In genomic region chr8:121647511-121648215, GRCm38 (mm10) we compare ENCODE assay signal across 11 mouse cellular contexts. TPM values are rescaled to one million over a fixed set of nuclear protein-coding genes. Genes with fewer than 3 reads are reported as not detected.
DNase-seq lines count a peak whose midpoint lies in the region; ATAC-seq and TF ChIP-seq lines count a peak whose summit lies in the region.
"Had no signal": no experiment of that assay in that cellular context is flagged by ENCODE, and none has a peak within 500 bp of the region (broad histone marks: within the 10 kb centered on the region; RNA-seq: fewer than 3 reads in every experiment).

No protein-coding gene starts in this region.

- no peak overlapping the region for H3K27ac ChIP-seq in hindbrain, embryonic 13.5 days
- no peak overlapping the region for H3K27ac ChIP-seq in hindbrain, embryonic 10.5 days
- H3K27ac ChIP-seq in kidney, adult 2 months (ENCODE audit: insufficient read depth, low read depth, low read length): peak overlapping the region; percentile 91
- no peak overlapping the region for H3K27ac ChIP-seq in midbrain, postnatal 0 days (ENCODE audit: low read depth, low read length)
- H3K27ac ChIP-seq: liver, embryonic 13.5 days had no signal

- DNase-seq in hindbrain, embryonic 10.5 days (ENCODE audit: low spot score): no peak
- DNase-seq in Patski (ENCODE audit: low read depth, low spot score): peak; percentile 60
- peak; percentile 94 for DNase-seq in kidney, adult 2 months
- no peak for DNase-seq in midbrain, postnatal 0 days (ENCODE audit: low spot score)
- DNase-seq in B cell, adult 2 months: no peak
- DNase-seq: cerebellum, postnatal 10 days; liver, embryonic 13.5 days; spleen, adult 18-20 months; thymus, adult 18-20 months had no signal

- no peak for TF ChIP-seq CTCF in Patski (IDR thresholded peaks at IDR 0.05)
- TF ChIP-seq CTCF in kidney, adult 2 months (conservative IDR thresholded peaks at IDR 0.05; ENCODE audit: insufficient read depth, insufficient read length, low read depth, low read length): no peak
- no peak for TF ChIP-seq CTCF in midbrain, postnatal 0 days (IDR thresholded peaks at IDR 0.05)

- CTCF ChIA-PET in Patski (lab: Charles Lee): interaction anchor here (0.6 to 4.5 kb wide), 7 partner anchors 18 to 57 kb away, joined by 3 to 21 read pairs (median 5); partner anchors contain the start of gene Map1lc3b

- POLR2A ChIA-PET in Patski (lab: Charles Lee): interaction anchor here (1.2 kb wide), 1 partner anchor 15 kb away, joined by 7 read pairs; no protein-coding TSS in a partner anchor

- H3K36me3 ChIP-seq in hindbrain, embryonic 13.5 days: no peaks in the 10 kb centered on the region
- H3K36me3 ChIP-seq in hindbrain, embryonic 10.5 days: peaks cover 18% of the 10 kb centered on the region
- H3K36me3 ChIP-seq in kidney, adult 2 months (ENCODE audit: control insufficient read depth, insufficient read depth, low read length): no peaks in the 10 kb centered on the region
- H3K36me3 ChIP-seq in midbrain, postnatal 0 days (ENCODE audit: insufficient read depth, low read length): no peaks in the 10 kb centered on the region
- H3K36me3 ChIP-seq: liver, embryonic 13.5 days had no signal

- no peak for ATAC-seq in hindbrain, embryonic 13.5 days (ENCODE audit: low FRiP score)
- peak; percentile 42 for ATAC-seq in Patski
- ATAC-seq in midbrain, postnatal 0 days (ENCODE audit: low FRiP score): no peak
- no peak for ATAC-seq in frontal cortex, adult (ENCODE audit: low TSS enrichment)

- TF ChIP-seq POLR2A in kidney, adult 2 months (IDR thresholded peaks at IDR 0.05; ENCODE audit: low read depth, low read length): no peak

- no peak overlapping the region; the same call in none of the 2 replicates for H3K9ac ChIP-seq in hindbrain, embryonic 13.5 days
- H3K9ac ChIP-seq in midbrain, postnatal 0 days (replicated peaks; ENCODE audit: low read length, poor library complexity, severe bottlenecking): no peak overlapping the region
- H3K9ac ChIP-seq: liver, embryonic 13.5 days had no signal

- peaks cover 89% of the 10 kb centered on the region for H3K4me1 ChIP-seq in hindbrain, embryonic 13.5 days (replicated peaks)
- H3K4me1 ChIP-seq in hindbrain, embryonic 10.5 days (replicated peaks): peaks cover 71% of the 10 kb centered on the region
- peaks cover 51% of the 10 kb centered on the region for H3K4me1 ChIP-seq in kidney, adult 2 months (ENCODE audit: control insufficient read depth, insufficient read depth, low read length)
- H3K4me1 ChIP-seq in midbrain, postnatal 0 days (ENCODE audit: insufficient read depth, low read length): peaks cover 42% of the 10 kb centered on the region

- peak overlapping the region; percentile 98 for H3K4me2 ChIP-seq in hindbrain, embryonic 13.5 days
- H3K4me2 ChIP-seq in midbrain, postnatal 0 days (ENCODE audit: low read depth, low read length, poor library complexity, severe bottlenecking): peak overlapping the region; percentile 99
- H3K4me2 ChIP-seq: liver, embryonic 13.5 days had no signal

- WGBS in hindbrain, embryonic 13.5 days: 77% methylated on average over 12 of the region's 12 CpGs
- WGBS in hindbrain, embryonic 10.5 days: 89% methylated on average over 12 of the region's 12 CpGs
- 46% methylated on average over 12 of the region's 12 CpGs for WGBS in kidney, adult 2 months
- 74% methylated on average over 12 of the region's 12 CpGs for WGBS in midbrain, postnatal 0 days

- H3K4me3 ChIP-seq in hindbrain, embryonic 13.5 days: peak overlapping the region; percentile 93
- H3K4me3 ChIP-seq in hindbrain, embryonic 10.5 days: no peak overlapping the region; the same call in 1 of the 2 replicates
- H3K4me3 ChIP-seq in kidney, adult 2 months (ENCODE audit: insufficient read depth, low read depth, low read length): no peak overlapping the region
- H3K4me3 ChIP-seq in midbrain, postnatal 0 days (ENCODE audit: low read depth, low read length): no peak overlapping the region
- H3K4me3 ChIP-seq: liver, embryonic 13.5 days had no signal

- in situ Hi-C loops in Patski (cut with MboI; ENCODE audit: low pct_unique_long_range_greater_than_20kb): no loop called here

- H3K27me3 ChIP-seq in hindbrain, embryonic 13.5 days: no peaks in the 10 kb centered on the region
- no peaks in the 10 kb centered on the region for H3K27me3 ChIP-seq in hindbrain, embryonic 10.5 days (ENCODE audit: insufficient read depth, poor library complexity, severe bottlenecking)
- H3K27me3 ChIP-seq in Patski: no peaks in the 10 kb centered on the region
- no peaks in the 10 kb centered on the region for H3K27me3 ChIP-seq in kidney, adult 2 months (replicated peaks; ENCODE audit: control insufficient read depth, insufficient read depth, low read length)
- H3K27me3 ChIP-seq in midbrain, postnatal 0 days (ENCODE audit: insufficient read depth, low read length): no peaks in the 10 kb centered on the region

- no peaks in the 10 kb centered on the region for H3K9me3 ChIP-seq in hindbrain, embryonic 13.5 days
- H3K9me3 ChIP-seq in hindbrain, embryonic 10.5 days: no peaks in the 10 kb centered on the region
- H3K9me3 ChIP-seq in midbrain, postnatal 0 days (ENCODE audit: low read length): no peaks in the 10 kb centered on the region
- H3K9me3 ChIP-seq: liver, embryonic 13.5 days had no signal

RNA-seq across cellular contexts. Expression of gene Zcchc14, which starts 5.0 kb away (rescaled TPM):
- 27.5 and 28.3 TPM in 2 replicates for polyA plus RNA-seq in hindbrain, embryonic 13.5 days (2015; fragmentation: Nextera tagmentation; extraction: Ambion mirVana)
- polyA plus RNA-seq in hindbrain, embryonic 10.5 days (2016; fragmentation: Nextera tagmentation; extraction: Ambion mirVana): 14.6 and 17.3 TPM in 2 replicates
- polyA plus RNA-seq in Patski (2021): 36.4 TPM
- polyA plus RNA-seq in kidney, adult 2 months (2012; rRNA removed): 31.4 and 37.0 TPM in 2 replicates
- total RNA-seq in midbrain, postnatal 0 days (2014; rRNA removed): 66.5 and 68.5 TPM in 2 replicates
- 11.5 and 16.9 TPM in 2 replicates for polyA plus RNA-seq in midbrain, postnatal 0 days (2015; fragmentation: Nextera tagmentation; extraction: Ambion mirVana)

RNA-seq across cellular contexts. Expression of gene Map1lc3b, which starts 57.5 kb away (rescaled TPM):
- 372 and 374 TPM in 2 replicates for polyA plus RNA-seq in hindbrain, embryonic 13.5 days (2015; fragmentation: Nextera tagmentation; extraction: Ambion mirVana)
- 222 and 268 TPM in 2 replicates for polyA plus RNA-seq in hindbrain, embryonic 10.5 days (2016; fragmentation: Nextera tagmentation; extraction: Ambion mirVana)
- 196 TPM for polyA plus RNA-seq in Patski (2021)
- polyA plus RNA-seq in kidney, adult 2 months (2012; rRNA removed): 130 and 155 TPM in 2 replicates
- 264 and 279 TPM in 2 replicates for total RNA-seq in midbrain, postnatal 0 days (2014; rRNA removed)
- polyA plus RNA-seq in midbrain, postnatal 0 days (2015; fragmentation: Nextera tagmentation; extraction: Ambion mirVana): 343 and 373 TPM in 2 replicates

Comparison
In these comparisons a context has a peak if more than half of its experiments do, and no peak if none do; other contexts are left out.
1. DNase-seq: peak in Patski (single experiment) and kidney, adult 2 months (single experiment); none in hindbrain, embryonic 10.5 days (single experiment), midbrain, postnatal 0 days (single experiment) and B cell, adult 2 months (0 of 2).